Mouse (Mus musculus): ENCODE measurements around the gene Sftpd. TPM values are rescaled to one million over a fixed set of nuclear protein-coding genes. Genes with fewer than 3 reads are reported as not detected.

Sftpd gene
- polyA plus RNA-seq (2015; fragmentation: Nextera tagmentation; extraction: Ambion mirVana): not detected in 2 replicates

DNA sequence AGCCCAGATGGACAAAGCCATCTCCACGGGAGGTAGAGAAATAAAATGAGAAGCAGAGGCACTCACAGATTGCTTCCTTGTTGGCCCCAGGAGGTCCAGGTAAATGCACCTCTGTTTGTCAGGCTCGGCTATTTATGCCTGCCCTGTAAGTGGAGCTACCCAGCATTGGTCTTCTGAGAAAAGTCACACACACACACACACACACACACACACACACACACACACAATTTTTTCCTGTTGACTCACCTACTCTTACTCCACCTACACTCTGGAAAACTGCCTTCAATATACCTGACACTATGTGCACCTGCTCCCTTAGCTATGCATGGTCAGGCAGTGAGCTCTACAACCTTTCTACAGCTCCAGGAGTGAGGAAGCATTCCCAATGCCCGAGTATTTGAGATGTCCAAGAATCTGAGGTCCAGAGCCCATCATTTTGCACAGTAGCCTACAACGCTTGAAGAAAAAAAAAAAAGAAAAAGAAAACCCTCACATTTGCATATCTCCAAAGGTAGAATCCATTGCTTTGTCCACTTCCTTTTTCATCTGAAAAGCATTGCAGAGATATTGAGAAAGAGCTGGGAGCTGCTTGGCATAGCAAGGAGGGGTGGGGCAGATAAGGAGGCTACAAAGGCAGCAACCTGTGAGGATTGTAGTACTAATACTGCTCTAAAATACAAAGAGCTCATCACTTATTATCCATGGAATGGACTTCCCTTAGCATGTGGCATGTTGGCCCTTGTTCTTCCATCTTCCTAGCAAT lies at the start of gene Sftpd:
Gene Sftpd, minus strand, starts transcription at position 91 of the 763 bp plus-strand sequence.

DNA sequence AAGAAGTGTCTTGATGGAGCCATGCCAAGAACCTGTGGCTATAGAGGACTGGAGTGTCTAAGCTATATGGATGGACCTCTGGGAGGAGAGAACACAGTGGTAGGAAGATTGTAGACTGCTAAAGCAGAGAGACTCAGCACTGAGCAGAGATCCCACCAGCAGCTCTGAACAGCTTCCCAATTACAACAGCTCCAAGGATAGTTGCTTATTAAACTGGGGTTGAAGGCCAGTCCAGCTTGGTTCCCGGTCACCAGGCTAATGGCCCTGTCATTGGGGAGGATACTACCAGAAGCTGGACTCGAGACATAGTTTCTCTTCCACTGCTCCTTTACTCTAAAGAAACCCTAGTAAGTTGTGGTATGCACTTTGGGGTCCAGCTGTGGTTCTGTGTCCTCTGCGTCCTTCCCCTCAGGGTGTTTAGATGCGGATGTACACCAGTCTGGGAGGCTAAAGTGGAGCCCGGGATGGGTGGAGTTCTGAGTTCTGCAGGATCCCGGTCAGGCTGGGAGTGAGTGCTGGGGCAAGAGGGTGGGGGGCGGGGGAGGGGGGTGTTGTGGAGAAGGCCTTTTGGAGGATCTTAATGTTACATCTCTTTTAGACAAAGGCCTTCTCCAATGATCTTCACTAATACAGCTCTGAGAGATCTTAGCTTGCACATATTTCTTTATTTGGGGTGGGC lies 33.6 kb downstream of the Sftpd start, which contains the start of gene Mbl1:
Gene Mbl1, plus strand, starts transcription at position 239 of the 679 bp plus-strand sequence.

GRCm38 (mm10) chr14:41131540-41131939 lies 53.4 kb downstream of the Sftpd start, which contains the start of gene Sftpa1:
Sftpa1 (plus strand) TSS chr14:41131782.

Other genes starting within 250 kb of the Sftpd start
- gene Tspan14, start 218.3 kb downstream of the Sftpd start, polyA plus RNA-seq (2015; fragmentation: Nextera tagmentation; extraction: Ambion mirVana): 32.3 and 35.1 TPM in 2 replicates
- gene Fam213a, start 171.4 kb downstream of the Sftpd start, polyA plus RNA-seq (2015; fragmentation: Nextera tagmentation; extraction: Ambion mirVana): 104 and 107 TPM in 2 replicates
- 0.58 and 1.1 TPM in 2 replicates for gene Dydc2, start 115.9 kb downstream of the Sftpd start, polyA plus RNA-seq (2015; fragmentation: Nextera tagmentation; extraction: Ambion mirVana)
- 0.49 TPM in 1 of 2 replicates, not detected in the other for gene Dydc1, start 112.2 kb downstream of the Sftpd start, polyA plus RNA-seq (2015; fragmentation: Nextera tagmentation; extraction: Ambion mirVana)
- 0.10 and 0.27 TPM in 2 replicates for gene Mat1a, start 80.1 kb downstream of the Sftpd start, polyA plus RNA-seq (2015; fragmentation: Nextera tagmentation; extraction: Ambion mirVana)
- not detected in 2 replicates for gene Sftpa1, start 53.4 kb downstream of the Sftpd start, polyA plus RNA-seq (2015; fragmentation: Nextera tagmentation; extraction: Ambion mirVana)
- not detected in 2 replicates for gene Mbl1, start 33.7 kb downstream of the Sftpd start, polyA plus RNA-seq (2015; fragmentation: Nextera tagmentation; extraction: Ambion mirVana)
- 0.64 and 0.65 TPM in 2 replicates for gene Gm2832, start 93.7 kb upstream of the Sftpd start, polyA plus RNA-seq (2015; fragmentation: Nextera tagmentation; extraction: Ambion mirVana)
- not detected in 2 replicates for gene Gm5798, start 163.5 kb upstream of the Sftpd start, polyA plus RNA-seq (2015; fragmentation: Nextera tagmentation; extraction: Ambion mirVana)
- not detected in 2 replicates for gene Gm7945, start 201.2 kb upstream of the Sftpd start, polyA plus RNA-seq (2015; fragmentation: Nextera tagmentation; extraction: Ambion mirVana)
- gene Gm6482, start 223.1 kb upstream of the Sftpd start, polyA plus RNA-seq (2015; fragmentation: Nextera tagmentation; extraction: Ambion mirVana): not detected in 2 replicates